Mouse (Mus musculus): ENCODE data around the gene Syce3. TPM values are rescaled to one million over a fixed set of nuclear protein-coding genes. Genes with fewer than 3 reads are reported as not detected.

Gene Syce3
- polyA plus RNA-seq, 1 experiment from 2014 or later, result not detected

DNA sequence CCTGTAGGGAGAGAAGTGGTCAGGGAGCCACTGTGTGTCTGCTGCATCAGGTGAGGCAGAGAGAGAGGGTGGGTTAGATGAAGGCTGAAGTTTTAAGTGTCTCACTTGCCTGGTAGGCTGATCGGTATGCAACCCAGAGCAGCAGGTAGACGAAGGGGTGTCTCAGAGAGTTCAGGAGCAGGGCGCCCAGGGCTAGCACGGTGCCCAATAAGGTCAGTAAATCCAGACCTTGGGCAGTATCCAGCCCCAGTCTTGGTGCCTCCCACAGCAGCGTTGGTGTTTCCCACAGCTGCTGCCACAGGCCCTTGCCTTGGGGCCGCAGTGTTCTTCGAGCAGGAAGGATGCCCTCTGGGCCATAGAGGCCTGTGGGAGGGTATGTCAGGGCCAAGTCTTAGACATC is 55.8 kb downstream of the Syce3 start:
- Histone ChIP-seq H3K9me3 (ENCODE audit: control insufficient read depth, low read length) (no peaks in the 10 kb centered on the region), H3K27me3 (replicated peaks; ENCODE audit: control insufficient read depth, insufficient read depth, low read length) (no peaks in the 10 kb centered on the region), H3K4me2 (peak overlapping the region; percentile 88), H3K4me1 (replicated peaks; ENCODE audit: control insufficient read depth, insufficient read depth, low read length) (peaks cover 23% of the 10 kb centered on the region), H3K36me3 (ENCODE audit: control insufficient read depth, insufficient read depth, low read length) (peaks cover 37% of the 10 kb centered on the region), H3K4me3 (ENCODE audit: low read depth, low read length) (peak overlapping the region; percentile 86), H3K27ac (ENCODE audit: low read depth, low read length) (0 out of 2 replicates have a peak overlapping the region, but pooled peaks have one; percentile 30), H3K9ac (ENCODE audit: low read depth, low read length) (peak overlapping the region; percentile 88)
- 77% methylated on average over 7 of the region's 7 CpGs for WGBS
- ATAC-seq (replicated peaks; ENCODE audit: low FRiP score) (no peak), DNase-seq (ENCODE audit: low spot score) (no peak)

DNA sequence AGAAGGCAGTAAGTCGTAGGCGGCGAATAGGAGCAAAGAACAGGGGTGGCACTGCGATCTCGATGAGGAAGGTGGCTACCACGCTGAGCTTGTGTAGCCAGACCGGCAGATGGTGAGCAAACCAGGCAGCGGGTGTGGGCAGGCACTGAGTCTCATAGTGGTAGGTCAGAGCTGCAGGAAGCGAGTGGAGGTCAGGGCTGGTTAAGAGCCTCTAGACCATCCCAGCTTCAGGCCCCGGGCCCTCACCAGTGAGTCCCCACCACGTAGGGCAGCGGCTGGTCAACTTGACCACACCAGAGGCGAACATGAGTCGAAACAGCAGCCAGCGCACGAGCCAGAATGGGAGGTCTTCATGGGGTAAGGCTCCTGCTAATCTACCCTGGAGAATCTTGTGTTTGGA is 56.5 kb downstream of the Syce3 start:
- Histone ChIP-seq H3K4me3 (ENCODE audit: low read depth, low read length) (peak overlapping the region; percentile 86; the same call in 1 of the 2 replicates), H3K36me3 (ENCODE audit: control insufficient read depth, insufficient read depth, low read length) (peaks cover 37% of the 10 kb centered on the region), H3K9me3 (ENCODE audit: control insufficient read depth, low read length) (no peaks in the 10 kb centered on the region), H3K27ac (ENCODE audit: low read depth, low read length) (no peak overlapping the region), H3K27me3 (replicated peaks; ENCODE audit: control insufficient read depth, insufficient read depth, low read length) (no peaks in the 10 kb centered on the region), H3K4me1 (replicated peaks; ENCODE audit: control insufficient read depth, insufficient read depth, low read length) (peaks cover 22% of the 10 kb centered on the region), H3K9ac (ENCODE audit: low read depth, low read length) (peak overlapping the region; percentile 88; the same call in 1 of the 2 replicates), H3K4me2 (peak overlapping the region; percentile 88)
- DNase-seq (ENCODE audit: low spot score), result no peak
- 92% methylated on average over 16 of the region's 16 CpGs for WGBS
- ATAC-seq (replicated peaks; ENCODE audit: low FRiP score), result no peak

DNA sequence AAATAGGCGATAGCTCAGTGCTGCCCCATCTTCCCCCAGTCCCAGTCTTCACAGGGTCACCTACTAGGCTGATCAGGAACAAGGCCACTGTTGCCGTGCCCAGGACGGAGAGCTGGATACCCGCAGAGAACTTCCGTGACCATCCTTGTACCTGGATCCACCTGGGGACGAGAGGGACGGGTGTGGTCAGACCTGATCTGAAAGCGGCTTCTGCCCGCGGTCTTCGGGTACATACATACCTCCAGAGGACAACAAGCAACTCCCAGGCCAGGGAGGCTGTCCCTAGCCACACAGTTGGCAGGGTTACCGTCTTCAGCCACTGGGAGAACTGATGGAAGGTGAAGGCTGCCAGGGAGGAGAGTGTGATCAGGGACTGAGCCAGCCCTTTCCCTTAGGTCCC is 57.5 kb downstream of the Syce3 start:
- no peak overlapping the region for H3K4me2 ChIP-seq
- no peaks in the 10 kb centered on the region for H3K27me3 ChIP-seq (replicated peaks; ENCODE audit: control insufficient read depth, insufficient read depth, low read length)
- WGBS, result 94% methylated on average over 12 of the region's 12 CpGs

DNA sequence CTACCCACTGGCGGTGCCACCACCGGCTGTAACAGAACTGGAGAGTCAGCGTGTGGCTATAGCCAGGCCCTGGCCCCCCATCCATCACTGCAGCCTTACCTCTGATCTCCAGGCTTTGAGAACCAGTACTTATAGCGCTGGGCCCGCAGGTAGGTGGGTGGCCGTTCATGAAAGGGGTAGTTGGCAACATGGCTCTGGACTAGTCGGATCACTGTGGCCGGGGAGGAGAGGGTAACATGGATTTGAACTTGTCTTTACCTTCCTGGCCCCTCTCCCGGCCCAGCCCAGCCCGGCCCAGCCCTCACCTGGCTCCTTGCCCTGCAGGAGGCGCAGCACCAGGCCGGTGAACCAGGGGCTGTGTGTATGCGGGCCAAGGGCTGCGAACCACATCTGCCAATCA is 58.2 kb downstream of the Syce3 start:
- Histone ChIP-seq H3K9ac (ENCODE audit: low read depth, low read length) (no peak overlapping the region), H3K4me1 (replicated peaks; ENCODE audit: control insufficient read depth, insufficient read depth, low read length) (peaks cover 9% of the 10 kb centered on the region)
- 93% methylated on average over 14 of the region's 14 CpGs for WGBS

More for the DNA sequence above, 57.5 kb downstream of the Syce3 start:
- no peak overlapping the region for H3K27ac ChIP-seq (ENCODE audit: low read depth, low read length)
- peaks cover 15% of the 10 kb centered on the region for H3K4me1 ChIP-seq (replicated peaks; ENCODE audit: control insufficient read depth, insufficient read depth, low read length)
- ATAC-seq (replicated peaks; ENCODE audit: low FRiP score) (no peak), DNase-seq (ENCODE audit: low spot score) (no peak)
- no peak overlapping the region for H3K9ac ChIP-seq (ENCODE audit: low read depth, low read length)
- H3K9me3 ChIP-seq (ENCODE audit: control insufficient read depth, low read length), result no peaks in the 10 kb centered on the region
- no peak overlapping the region for H3K4me3 ChIP-seq (ENCODE audit: low read depth, low read length)
- H3K36me3 ChIP-seq (ENCODE audit: control insufficient read depth, insufficient read depth, low read length), result peaks cover 39% of the 10 kb centered on the region

DNA sequence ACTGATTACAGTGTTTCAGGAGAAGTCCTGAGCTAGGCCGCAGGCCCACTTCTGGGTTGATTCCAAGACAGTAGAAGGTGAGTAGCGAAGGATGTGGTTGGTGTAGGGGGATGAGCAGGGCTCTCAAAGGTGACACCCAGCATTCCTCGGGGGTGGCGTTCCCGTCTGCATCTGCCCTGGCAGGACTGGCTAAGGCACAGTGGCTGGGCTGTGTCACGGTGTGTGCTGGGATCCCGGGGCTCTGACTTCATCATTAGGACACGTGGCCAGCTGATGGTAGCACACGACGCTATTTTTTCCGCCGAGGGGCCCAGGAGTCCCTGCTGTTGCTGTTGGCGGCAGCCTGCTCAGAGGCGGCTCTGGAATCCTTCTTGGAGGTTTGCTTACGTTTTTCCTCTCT is 59.0 kb downstream of the Syce3 start:
- WGBS, result 93% methylated on average over 15 of the region's 15 CpGs
- peaks cover 39% of the 10 kb centered on the region for H3K36me3 ChIP-seq (ENCODE audit: control insufficient read depth, insufficient read depth, low read length)
- no peaks in the 10 kb centered on the region for H3K9me3 ChIP-seq (ENCODE audit: control insufficient read depth, low read length)
- no peak overlapping the region for H3K4me3 ChIP-seq (ENCODE audit: low read depth, low read length)
- DNase-seq (ENCODE audit: low spot score), result no peak
- ATAC-seq (replicated peaks; ENCODE audit: low FRiP score), result no peak
- no peak overlapping the region for H3K9ac ChIP-seq (ENCODE audit: low read depth, low read length)
- no peaks in the 10 kb centered on the region for H3K27me3 ChIP-seq (replicated peaks; ENCODE audit: control insufficient read depth, insufficient read depth, low read length)
- H3K4me2 ChIP-seq, result no peak overlapping the region
- no peak overlapping the region for H3K27ac ChIP-seq (ENCODE audit: low read depth, low read length)
- H3K4me1 ChIP-seq (replicated peaks; ENCODE audit: control insufficient read depth, insufficient read depth, low read length), result peaks cover 9% of the 10 kb centered on the region

More for the DNA sequence above, 58.2 kb downstream of the Syce3 start:
- no peak for DNase-seq (ENCODE audit: low spot score)
- Histone ChIP-seq H3K4me3 (ENCODE audit: low read depth, low read length) (no peak overlapping the region), H3K27ac (ENCODE audit: low read depth, low read length) (no peak overlapping the region), H3K4me2 (no peak overlapping the region), H3K36me3 (ENCODE audit: control insufficient read depth, insufficient read depth, low read length) (peaks cover 39% of the 10 kb centered on the region), H3K27me3 (replicated peaks; ENCODE audit: control insufficient read depth, insufficient read depth, low read length) (no peaks in the 10 kb centered on the region), H3K9me3 (ENCODE audit: control insufficient read depth, low read length) (no peaks in the 10 kb centered on the region)
- no peak for ATAC-seq (replicated peaks; ENCODE audit: low FRiP score)

DNA sequence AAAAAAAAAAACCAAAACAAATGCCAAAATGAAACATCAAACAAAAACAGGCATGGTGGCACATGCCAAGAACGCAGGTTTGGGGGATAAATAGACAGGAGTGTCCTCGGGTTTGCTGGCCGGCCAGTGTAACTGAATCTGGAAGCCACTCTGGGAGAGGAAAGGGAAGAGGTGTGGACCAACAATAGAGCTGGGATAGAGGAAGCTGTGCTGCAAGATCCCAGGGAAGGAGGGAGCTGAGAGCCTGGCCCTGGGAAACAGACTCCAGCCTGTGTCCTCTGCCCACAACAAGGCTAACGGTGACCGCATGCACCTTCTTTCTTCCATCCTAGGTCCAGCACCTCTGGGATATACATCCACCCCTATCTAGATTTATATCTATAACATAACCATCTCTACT is 59.9 kb downstream of the Syce3 start:
- ATAC-seq (replicated peaks; ENCODE audit: low FRiP score), result no peak
- no peak for DNase-seq (ENCODE audit: low spot score)
- Histone ChIP-seq H3K4me3 (ENCODE audit: low read depth, low read length) (no peak overlapping the region), H3K4me1 (replicated peaks; ENCODE audit: control insufficient read depth, insufficient read depth, low read length) (peaks cover 9% of the 10 kb centered on the region), H3K9me3 (ENCODE audit: control insufficient read depth, low read length) (no peaks in the 10 kb centered on the region), H3K36me3 (ENCODE audit: control insufficient read depth, insufficient read depth, low read length) (peaks cover 39% of the 10 kb centered on the region), H3K4me2 (no peak overlapping the region), H3K27me3 (replicated peaks; ENCODE audit: control insufficient read depth, insufficient read depth, low read length) (no peaks in the 10 kb centered on the region), H3K9ac (ENCODE audit: low read depth, low read length) (no peak overlapping the region), H3K27ac (ENCODE audit: low read depth, low read length) (no peak overlapping the region)
- 80% methylated on average over 5 of the region's 5 CpGs for WGBS

DNA sequence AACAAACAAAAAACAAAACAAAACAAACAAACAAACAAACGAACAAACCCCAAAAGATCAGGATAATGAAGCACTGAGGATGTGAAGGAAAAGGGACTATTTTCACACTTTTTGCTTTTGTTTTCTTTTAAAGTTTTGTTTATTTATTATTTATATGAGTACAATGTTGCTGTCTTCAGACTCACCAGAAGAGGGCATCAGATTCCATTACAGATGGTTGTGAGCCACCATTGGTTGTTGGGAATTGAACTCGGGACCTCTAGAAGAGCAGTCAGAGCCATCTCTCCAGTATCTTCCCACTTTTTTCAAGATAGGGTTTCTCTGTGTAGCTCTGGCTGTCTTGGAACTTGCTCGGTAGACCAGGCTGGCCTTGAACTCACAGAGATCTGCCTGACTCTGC is 67.0 kb downstream of the Syce3 start:
- H3K9me3 ChIP-seq (ENCODE audit: control insufficient read depth, low read length), result no peaks in the 10 kb centered on the region
- no peak overlapping the region for H3K27ac ChIP-seq (ENCODE audit: low read depth, low read length)
- no peak overlapping the region for H3K4me2 ChIP-seq
- H3K36me3 ChIP-seq (ENCODE audit: control insufficient read depth, insufficient read depth, low read length), result 0 out of 2 replicates have a peak, but pooled peaks cover 2% of the 10 kb centered on the region
- DNase-seq (ENCODE audit: low spot score) (no peak), ATAC-seq (replicated peaks; ENCODE audit: low FRiP score) (no peak)
- H3K4me3 ChIP-seq (ENCODE audit: low read depth, low read length), result no peak overlapping the region
- H3K9ac ChIP-seq (ENCODE audit: low read depth, low read length), result no peak overlapping the region
- 74% methylated on average over 3 of the region's 3 CpGs for WGBS
- no peaks in the 10 kb centered on the region for H3K4me1 ChIP-seq (replicated peaks; ENCODE audit: control insufficient read depth, insufficient read depth, low read length)
- no peaks in the 10 kb centered on the region for H3K27me3 ChIP-seq (replicated peaks; ENCODE audit: control insufficient read depth, insufficient read depth, low read length)

DNA sequence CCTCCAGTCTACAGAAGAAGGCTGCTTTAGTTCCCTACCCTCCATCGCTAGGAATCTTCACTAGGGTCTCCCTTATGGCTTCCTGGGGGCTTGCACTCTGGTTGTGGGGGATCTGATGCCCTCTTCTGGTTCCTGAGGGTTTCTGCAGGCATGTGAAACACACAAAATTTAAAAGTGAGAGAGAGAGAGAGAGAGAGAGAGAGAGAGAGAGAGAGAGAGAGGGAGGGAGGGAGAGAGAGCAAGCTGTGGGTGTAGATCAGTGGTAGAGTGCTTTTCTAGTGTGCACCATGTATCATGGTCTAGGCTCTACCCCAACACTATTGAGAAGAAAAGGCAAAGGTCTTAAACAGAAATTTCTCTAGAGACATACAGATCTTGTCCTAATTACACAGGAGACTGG is 68.6 kb downstream of the Syce3 start:
- 60% methylated on average over 1 of the region's 1 CpGs for WGBS
- H3K9ac ChIP-seq (ENCODE audit: low read depth, low read length), result no peak overlapping the region
- no peaks in the 10 kb centered on the region for H3K27me3 ChIP-seq (replicated peaks; ENCODE audit: control insufficient read depth, insufficient read depth, low read length)
- no peak for ATAC-seq (replicated peaks; ENCODE audit: low FRiP score)
- no peaks in the 10 kb centered on the region for H3K4me1 ChIP-seq (replicated peaks; ENCODE audit: control insufficient read depth, insufficient read depth, low read length)
- H3K4me3 ChIP-seq (ENCODE audit: low read depth, low read length), result no peak overlapping the region
- no peak overlapping the region for H3K27ac ChIP-seq (ENCODE audit: low read depth, low read length)
- no peak overlapping the region for H3K4me2 ChIP-seq
- no peaks in the 10 kb centered on the region for H3K36me3 ChIP-seq (ENCODE audit: control insufficient read depth, insufficient read depth, low read length)
- no peak for DNase-seq (ENCODE audit: low spot score)
- H3K9me3 ChIP-seq (ENCODE audit: control insufficient read depth, low read length), result no peaks in the 10 kb centered on the region

Data from liver, embryonic 11.5 days (tissue).